Comparison of ENCODE assay signal across 25 mouse cellular contexts in genomic region chr1:161008038-161008437, GRCm38 (mm10). TPM values are rescaled to one million over a fixed set of nuclear protein-coding genes. Genes with fewer than 3 reads are reported as not detected.
A peak's percentile ranks its signal among the peaks of the same experiment; 100 is the strongest.
DNase-seq lines count a peak whose midpoint lies in the region; ATAC-seq and TF ChIP-seq lines count a peak whose summit lies in the region.
"Had no signal": no experiment of that assay in that cellular context is flagged by ENCODE, and none has a peak within 500 bp of the region (broad histone marks: within the 10 kb centered on the region; RNA-seq: fewer than 3 reads in every experiment).

No protein-coding gene starts in this region.

- WGBS in intestine, embryonic 14.5 days, result 100% methylated on average over 2 of the region's 2 CpGs
- 91% methylated on average over 2 of the region's 2 CpGs for WGBS in intestine, embryonic 16.5 days
- 68% methylated on average over 2 of the region's 2 CpGs for WGBS in liver, postnatal 0 days (ENCODE audit: insufficient replicate concordance)

- peak; percentile 76 for DNase-seq in heart, adult 11 months
- DNase-seq in heart, postnatal 4 days, result no peak
- DNase-seq in intestine, embryonic 14.5 days (ENCODE audit: low spot score), result peak; percentile 38
- no peak for DNase-seq in liver, postnatal 0 days
- DNase-seq in liver, result no peak
- DNase-seq: adrenal gland, adult 2 months; adrenal gland, postnatal 10 days; adrenal gland, postnatal 25 days; B cell, adult 2 months; cerebellum, adult 11 months; cerebellum, adult 18-20 months; cerebellum, adult 8-10 months; cerebellum, adult 9-11 months; cerebellum, postnatal 14 days; cerebellum, postnatal 36 days; embryo, embryonic 11 days had no signal

- no peaks in the 10 kb centered on the region for H3K9me3 ChIP-seq in intestine, embryonic 14.5 days (ENCODE audit: control insufficient read depth, low read length)
- H3K9me3 ChIP-seq in intestine, embryonic 16.5 days (ENCODE audit: control insufficient read depth, low read length), result no peaks in the 10 kb centered on the region
- no peaks in the 10 kb centered on the region for H3K9me3 ChIP-seq in liver, postnatal 0 days (ENCODE audit: low read length)
- H3K9me3 ChIP-seq: embryonic facial prominence, embryonic 13.5 days; embryonic facial prominence, embryonic 15.5 days; forebrain, embryonic 10.5 days; forebrain, embryonic 12.5 days had no signal

- no peak for TF ChIP-seq EP300 in liver, postnatal 0 days (IDR thresholded peaks at IDR 0.05; ENCODE audit: low read depth)

- no peak for ATAC-seq in intestine, embryonic 14.5 days (replicated peaks; ENCODE audit: low FRiP score, low TSS enrichment, low read depth)
- ATAC-seq in intestine, embryonic 16.5 days, result no peak
- ATAC-seq in liver, postnatal 0 days, result peak; percentile 5; the same call in 1 of the 2 replicates
- ATAC-seq: CD4-positive, CD25-positive, alpha-beta regulatory T cell, adult 4 months; forebrain, embryonic 14.5 days; forebrain, embryonic 16.5 days had no signal

- no peak for TF ChIP-seq CTCF in liver, postnatal 0 days (IDR thresholded peaks at IDR 0.05; ENCODE audit: low read depth)

- no peak overlapping the region for H3K27ac ChIP-seq in intestine, embryonic 14.5 days (ENCODE audit: low read depth)
- H3K27ac ChIP-seq in intestine, embryonic 16.5 days (ENCODE audit: low read length), result no peak overlapping the region
- H3K27ac ChIP-seq in liver, postnatal 0 days (ENCODE audit: low read depth), result no peak overlapping the region
- H3K27ac ChIP-seq: embryonic facial prominence, embryonic 13.5 days; embryonic facial prominence, embryonic 15.5 days; forebrain, embryonic 10.5 days; forebrain, embryonic 12.5 days had no signal

- no peaks in the 10 kb centered on the region for H3K27me3 ChIP-seq in intestine, embryonic 14.5 days (replicated peaks; ENCODE audit: control insufficient read depth, insufficient read depth, low read length)
- no peaks in the 10 kb centered on the region for H3K27me3 ChIP-seq in intestine, embryonic 16.5 days (replicated peaks; ENCODE audit: control insufficient read depth, insufficient read depth, low read length)
- H3K27me3 ChIP-seq in liver, postnatal 0 days (ENCODE audit: insufficient read depth, low read length), result no peaks in the 10 kb centered on the region
- H3K27me3 ChIP-seq: embryonic facial prominence, embryonic 13.5 days; embryonic facial prominence, embryonic 15.5 days; forebrain, embryonic 12.5 days had no signal

- no peak overlapping the region for H3K4me3 ChIP-seq in intestine, embryonic 14.5 days (ENCODE audit: low read depth, low read length)
- H3K4me3 ChIP-seq in intestine, embryonic 16.5 days (ENCODE audit: low read length), result no peak overlapping the region
- H3K4me3 ChIP-seq in liver, postnatal 0 days (ENCODE audit: low read depth, low read length), result no peak overlapping the region
- H3K4me3 ChIP-seq: embryonic facial prominence, embryonic 13.5 days; embryonic facial prominence, embryonic 15.5 days; erythroblast, embryonic 14.5 days; forebrain, embryonic 10.5 days; forebrain, embryonic 12.5 days had no signal

- H3K9ac ChIP-seq in intestine, embryonic 14.5 days (ENCODE audit: low read length), result no peak overlapping the region
- no peak overlapping the region for H3K9ac ChIP-seq in intestine, embryonic 16.5 days (ENCODE audit: low read depth, low read length)
- H3K9ac ChIP-seq in liver, postnatal 0 days (replicated peaks), result no peak overlapping the region
- H3K9ac ChIP-seq: embryonic facial prominence, embryonic 13.5 days; embryonic facial prominence, embryonic 15.5 days; forebrain, embryonic 12.5 days had no signal

- H3K36me3 ChIP-seq in intestine, embryonic 14.5 days (ENCODE audit: control insufficient read depth, insufficient read depth, low read length), result peaks cover 27% of the 10 kb centered on the region
- peaks cover 4% of the 10 kb centered on the region; the same call in 1 of the 2 replicates for H3K36me3 ChIP-seq in intestine, embryonic 16.5 days (ENCODE audit: control insufficient read depth, insufficient read depth, low read length)
- peaks cover 9% of the 10 kb centered on the region; the same call in 1 of the 2 replicates for H3K36me3 ChIP-seq in liver, postnatal 0 days (replicated peaks; ENCODE audit: insufficient read depth, low read length)

- no peaks in the 10 kb centered on the region for H3K4me1 ChIP-seq in intestine, embryonic 14.5 days (replicated peaks; ENCODE audit: control insufficient read depth, insufficient read depth, low read length)
- no peaks in the 10 kb centered on the region for H3K4me1 ChIP-seq in intestine, embryonic 16.5 days (ENCODE audit: control insufficient read depth, insufficient read depth, low read length)
- H3K4me1 ChIP-seq in liver, postnatal 0 days (ENCODE audit: insufficient read depth), result no peaks in the 10 kb centered on the region
- H3K4me1 ChIP-seq: forebrain, embryonic 10.5 days; forebrain, embryonic 12.5 days had no signal

- no peak overlapping the region for H3K4me2 ChIP-seq in intestine, embryonic 14.5 days (ENCODE audit: low read length)
- H3K4me2 ChIP-seq in intestine, embryonic 16.5 days (ENCODE audit: low read depth, low read length), result no peak overlapping the region
- no peak overlapping the region for H3K4me2 ChIP-seq in liver, postnatal 0 days (ENCODE audit: low read depth, low read length)
- H3K4me2 ChIP-seq: embryonic facial prominence, embryonic 13.5 days; embryonic facial prominence, embryonic 15.5 days; forebrain, embryonic 12.5 days had no signal

RNA-seq across cellular contexts. Expression of gene Zbtb37, which starts 26.6 kb away (rescaled TPM):
- 10 to 100 TPM; 17.2 to 18.3 TPM for total RNA-seq in heart, postnatal 4 days (2021)
- 6.6 and 8.1 TPM in 2 replicates for polyA plus RNA-seq in intestine, embryonic 14.5 days (2014; fragmentation: Nextera tagmentation; extraction: Ambion mirVana)
- 3.4 and 4.3 TPM in 2 replicates for polyA plus RNA-seq in intestine, embryonic 16.5 days (2015; fragmentation: Nextera tagmentation; extraction: Ambion mirVana)
- polyA plus RNA-seq in liver, postnatal 0 days (2015; fragmentation: Nextera tagmentation; extraction: Ambion mirVana), result 2.0 and 2.3 TPM in 2 replicates
- polyA plus RNA-seq: erythroblast, embryonic 14.5 days had no signal

RNA-seq across cellular contexts. Expression of gene Serpinc1, which starts 29.7 kb away (rescaled TPM):
- under 1 TPM; 0.65 to 0.71 TPM for total RNA-seq in heart, postnatal 4 days (2021)
- 1.9 and 2.0 TPM in 2 replicates for polyA plus RNA-seq in intestine, embryonic 14.5 days (2014; fragmentation: Nextera tagmentation; extraction: Ambion mirVana)
- polyA plus RNA-seq in intestine, embryonic 16.5 days (2015; fragmentation: Nextera tagmentation; extraction: Ambion mirVana), result 5.4 and 16.6 TPM in 2 replicates
- polyA plus RNA-seq in liver, postnatal 0 days (2015; fragmentation: Nextera tagmentation; extraction: Ambion mirVana), result 3,100 and 3,165 TPM in 2 replicates

Comparison
In these comparisons a context has a peak if more than half of its experiments do, and no peak if none do; other contexts are left out.
1. DNase-seq: peak in heart, adult 11 months (single experiment) and intestine, embryonic 14.5 days (single experiment); none in heart, postnatal 4 days (single experiment), liver, postnatal 0 days (single experiment) and liver (single experiment).
2. RNA of gene Serpinc1, which starts 29.7 kb away (polyA plus RNA-seq): 3,100 to 3,165 TPM in liver, postnatal 0 days; 5.4 to 16.6 TPM in intestine, embryonic 16.5 days and 1.9 to 2.0 TPM in intestine, embryonic 14.5 days; every median in the first group is over 100 times any median in the second.